Mouse (Mus musculus): Measurements from ENCODE around the gene Gpkow. TPM values are rescaled to one million over a fixed set of nuclear protein-coding genes. Genes with fewer than 3 reads are reported as not detected.

Gpkow gene
- total and polyA plus RNA-seq, 3 experiments, result 23.4 to 539 (median 37.0) TPM

- TF ChIP-seq TBP (IDR thresholded peaks at IDR 0.05; ENCODE audit: low read depth, low read length) (no peak; the same call in 1 of the 2 replicates), USF1 (IDR thresholded peaks at IDR 0.05; ENCODE audit: low read depth, low read length) (no peak), ETS1 (IDR thresholded peaks at IDR 0.05; ENCODE audit: low read depth, low read length) (no peak; the same call in 1 of the 2 replicates), BHLHE40 (IDR thresholded peaks at IDR 0.05; ENCODE audit: borderline replicate concordance, low read depth, low read length) (no peak), JUND (IDR thresholded peaks at IDR 0.05; ENCODE audit: low read depth, low read length) (no peak), SMC3 (IDR thresholded peaks at IDR 0.05; ENCODE audit: low read depth, low read length) (peak; percentile 75), ZKSCAN1 (IDR thresholded peaks at IDR 0.05; ENCODE audit: low read depth, low read length) (no peak), MAFK (IDR thresholded peaks at IDR 0.05; ENCODE audit: borderline replicate concordance, low read depth, low read length) (no peak), HCFC1 (IDR thresholded peaks at IDR 0.05; ENCODE audit: low read depth, low read length) (no peak; the same call in none of the 2 replicates), GATA1 (IDR thresholded peaks at IDR 0.05; ENCODE audit: low read depth, low read length) (no peak), RAD21 (IDR thresholded peaks at IDR 0.05; ENCODE audit: low read depth, low read length) (peak; percentile 41), TCF12 (IDR thresholded peaks at IDR 0.05; ENCODE audit: low read depth, low read length) (0 out of 2 replicates have a peak, but pooled peaks have one; percentile 12), UBTF (IDR thresholded peaks at IDR 0.05; ENCODE audit: borderline replicate concordance, insufficient read depth, low read depth, low read length) (0 out of 2 replicates have a peak, but pooled peaks have one; percentile 75)
Observed at GRCm38 (mm10) chrX:7679405-7680056, 17.4 kb upstream of the Gpkow start (continued).

GRCm38 (mm10) chrX:7680057-7680412, 16.9 kb upstream of the Gpkow start:
- Histone ChIP-seq H3K79me2 (ENCODE audit: control insufficient read depth, insufficient read depth, low read length, poor library complexity) (no peaks in the 10 kb centered on the region), H3K4me1 (ENCODE audit: control insufficient read depth in 1 of 2, insufficient read depth in 2 of 2, low read length in 2 of 2) (peaks cover 0 to 6% of the 10 kb centered on the region in 2 experiments; a peak in 1 of 4 replicates), H3K9ac (ENCODE audit: control insufficient read depth, low read depth, low read length, poor library complexity, severe bottlenecking) (peak overlapping the region; percentile 65), H3K4me3 (ENCODE audit: control insufficient read depth in 1 of 2, insufficient read depth in 1 of 2, low read depth in 2 of 2, low read length in 2 of 2) (peak overlapping the region; percentile 39 to 44), H3K9me3 (replicated peaks; ENCODE audit: insufficient read depth, low read length) (no peaks in the 10 kb centered on the region), H3K36me3 (ENCODE audit: control insufficient read depth in 1 of 2, insufficient read depth in 2 of 2, low read length in 2 of 2) (peaks cover 0 to 3% of the 10 kb centered on the region in 2 experiments; a peak in 1 of 4 replicates), H3K27ac (ENCODE audit: control insufficient read depth, low read depth, low read length) (no peak overlapping the region), H3K27me3 (ENCODE audit: control insufficient read depth in 1 of 2, insufficient read depth in 2 of 2, low read length in 2 of 2) (peaks cover 4 to 8% of the 10 kb centered on the region in 2 experiments)
- no peak for DNase-seq (ENCODE audit: low read depth, low spot score)
- no peak for TF ChIP-seq USF2 (IDR thresholded peaks at IDR 0.05; ENCODE audit: borderline replicate concordance in 1 of 2, insufficient read depth in 1 of 2, low read depth in 1 of 2, low read length in 2 of 2)
- TF ChIP-seq BHLHE40 (IDR thresholded peaks at IDR 0.05; ENCODE audit: borderline replicate concordance, low read depth, low read length), result no peak
- no peak for TF ChIP-seq POLR2AphosphoS5 (IDR thresholded peaks at IDR 0.05; ENCODE audit: borderline replicate concordance, low read depth, low read length)

- DNase-seq (ENCODE audit: low read depth, low spot score), result no peak
- peaks cover 0 to 2% of the 10 kb centered on the region in 2 experiments; a peak in 1 of 4 replicates for H3K4me1 ChIP-seq (ENCODE audit: control insufficient read depth in 1 of 2, insufficient read depth in 2 of 2, low read length in 2 of 2)
- peaks cover 4 to 13% of the 10 kb centered on the region in 2 experiments for H3K27me3 ChIP-seq (ENCODE audit: control insufficient read depth in 1 of 2, insufficient read depth in 2 of 2, low read length in 2 of 2)
- H3K36me3 ChIP-seq (ENCODE audit: control insufficient read depth in 1 of 2, insufficient read depth in 2 of 2, low read length in 2 of 2), result peaks cover 0 to 3% of the 10 kb centered on the region in 2 experiments; a peak in 1 of 4 replicates
- H3K9ac ChIP-seq (ENCODE audit: control insufficient read depth, low read depth, low read length, poor library complexity, severe bottlenecking), result peak within 1 kb of the TSS; percentile 65
- no peak within 1 kb of the TSS for H3K27ac ChIP-seq (ENCODE audit: control insufficient read depth, low read depth, low read length)
- H3K79me2 ChIP-seq (ENCODE audit: control insufficient read depth, insufficient read depth, low read length, poor library complexity), result no peaks in the 10 kb centered on the region
- no peak for TF ChIP-seq GABPA (IDR thresholded peaks at IDR 0.05; ENCODE audit: low read depth, low read length)
- no peak for TF ChIP-seq GATA1 (IDR thresholded peaks at IDR 0.05; ENCODE audit: low read depth, low read length)
- no peak for TF ChIP-seq UBTF (IDR thresholded peaks at IDR 0.05; ENCODE audit: borderline replicate concordance, insufficient read depth, low read depth, low read length)
- TF ChIP-seq CTCF (IDR thresholded peaks at IDR 0.05 in 2 of 3, conservative IDR thresholded peaks at IDR 0.05 in 1 of 3; ENCODE audit: control insufficient read depth in 1 of 3, insufficient read depth in 1 of 3, low read depth in 2 of 3, low read length in 3 of 3, poor library complexity in 1 of 3, severe bottlenecking in 1 of 3), result no peak
- TF ChIP-seq TAL1 (IDR thresholded peaks at IDR 0.05; ENCODE audit: low read length), result no peak
- no peaks in the 10 kb centered on the region for H3K9me3 ChIP-seq (replicated peaks; ENCODE audit: insufficient read depth, low read length)
- peak within 1 kb of the TSS; percentile 39 to 44 for H3K4me3 ChIP-seq (ENCODE audit: control insufficient read depth in 1 of 2, insufficient read depth in 1 of 2, low read depth in 2 of 2, low read length in 2 of 2)
Observed at GRCm38 (mm10) chrX:7680864-7681263, 16.1 kb upstream of the Gpkow start, which contains the start of gene Magix. Gene Magix (minus strand): TSS chrX:7681251.

Data from MEL (cell line).